Mouse (Mus musculus) E14TG2a.4 (cell line): ENCODE data around the gene Zbtb8a.
A peak's percentile ranks its signal among the peaks of the same experiment; 100 is the strongest.

Source experiments
- H3K27me3 ChIP-seq: 2 replicates; pipeline ENCODE4 v1.6.1; 2014; ENCODE audit warnings: low read length, control low read depth; ENCODE audit not compliant: insufficient read depth
- H3K36me3 ChIP-seq: 2 replicates; pipeline ENCODE4 v1.6.1; 2014; ENCODE audit warnings: low read length, control low read depth; ENCODE audit not compliant: insufficient read depth
- H3K4me1 ChIP-seq: replicated peaks from 2 replicates; pipeline ENCODE4 v1.6.1; 2014; ENCODE audit warnings: low read depth, low read length, control low read depth
- H3K4me3 ChIP-seq: replicated peaks from 2 replicates; pipeline ENCODE4 v1.5.1; 2014; ENCODE audit warnings: mild to moderate bottlenecking, low read length
- H3K9me3 ChIP-seq: 2 replicates; pipeline ENCODE4 v1.6.1; 2014; ENCODE audit warnings: low read length, control low read depth
- CTCF ChIP-seq: conservative IDR thresholded peaks from 2 replicates; pipeline ENCODE4 v1.5.1; 2014; ENCODE audit warnings: low read length
- NANOG ChIP-seq: IDR thresholded peaks from 2 replicates; pipeline ENCODE4 v1.6.1; 2014; ENCODE audit warnings: borderline replicate concordance, low read length, mixed read lengths
- POU5F1 ChIP-seq: IDR thresholded peaks from 2 replicates; pipeline ENCODE4 v1.6.1; 2014; ENCODE audit warnings: low read length, borderline replicate concordance

Gene Zbtb8a

DNA sequence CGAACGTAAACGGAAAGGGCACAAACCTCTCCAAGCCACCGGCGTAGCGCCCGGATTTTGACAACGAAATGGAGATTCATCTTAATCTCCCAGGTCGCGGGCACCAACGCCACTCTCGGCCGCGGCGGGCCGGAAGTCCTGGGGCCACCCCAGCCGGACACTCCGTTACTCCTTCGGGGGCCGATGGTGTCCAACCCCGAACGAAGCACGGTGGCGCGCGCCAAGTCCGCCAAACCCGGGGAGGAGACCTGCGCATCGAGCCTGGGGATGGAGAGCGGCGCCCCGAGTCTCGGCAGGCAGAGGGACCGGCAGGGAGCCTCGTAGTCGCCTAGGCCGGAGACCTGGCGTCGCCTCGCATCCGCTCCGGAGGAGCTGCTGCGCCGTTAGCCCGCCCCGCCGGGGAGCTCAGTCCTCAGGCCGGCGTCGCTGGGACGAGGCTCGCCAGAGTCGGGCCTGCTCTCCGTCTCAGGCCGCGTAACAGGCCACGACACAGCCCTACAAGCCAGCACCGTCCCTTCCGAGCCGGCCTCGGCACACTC lies 43.2 kb downstream of the Zbtb8a start:
- H3K4me3 ChIP-seq: peak overlapping the region; percentile 99
- H3K36me3 ChIP-seq: peaks cover 70% of the 10 kb centered on the region
- no peaks in the 10 kb centered on the region for H3K9me3 ChIP-seq
- H3K27me3 ChIP-seq: no peaks in the 10 kb centered on the region
- H3K4me1 ChIP-seq: peaks cover 56% of the 10 kb centered on the region
- TF ChIP-seq CTCF (no peak), POU5F1 (no peak), NANOG (no peak)

GRCm38 (mm10) chr4:129332846-129333245 lies 45.1 kb downstream of the Zbtb8a start:
- TF ChIP-seq POU5F1 (no peak), NANOG (no peak), CTCF (no peak)
- Histone ChIP-seq H3K4me1 (peaks cover 58% of the 10 kb centered on the region), H3K27me3 (no peaks in the 10 kb centered on the region), H3K4me3 (peak overlapping the region; percentile 99), H3K36me3 (peaks cover 71% of the 10 kb centered on the region), H3K9me3 (no peaks in the 10 kb centered on the region)

- Histone ChIP-seq H3K4me1 (peaks cover 40% of the 10 kb centered on the region), H3K27me3 (no peaks in the 10 kb centered on the region), H3K36me3 (peaks cover 97% of the 10 kb centered on the region), H3K4me3 (no peak overlapping the region), H3K9me3 (no peaks in the 10 kb centered on the region)
- TF ChIP-seq CTCF (no peak), POU5F1 (no peak), NANOG (no peak)
Observed at GRCm38 (mm10) chr4:129326191-129326590, 51.7 kb downstream of the Zbtb8a start.

DNA sequence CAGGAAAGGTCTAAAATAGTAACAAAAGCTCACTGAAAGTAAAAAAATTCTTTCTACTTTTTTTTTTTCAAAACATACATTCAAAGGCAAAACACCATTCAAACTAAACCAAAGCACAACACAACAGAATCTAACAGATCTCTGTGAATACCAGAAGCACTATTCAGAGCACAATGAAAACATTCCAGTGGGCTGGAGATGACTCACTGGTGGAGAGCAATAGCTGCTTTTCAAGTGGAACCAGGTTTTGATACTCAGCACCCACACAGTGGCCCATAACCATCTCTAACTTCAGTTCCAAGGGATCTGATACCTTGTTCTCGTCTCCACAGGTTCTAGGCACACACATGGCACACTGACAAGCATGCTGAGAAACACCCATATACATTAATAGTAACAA lies 53.2 kb downstream of the Zbtb8a start:
- H3K36me3 ChIP-seq: peaks cover 97% of the 10 kb centered on the region
- TF ChIP-seq CTCF (no peak), POU5F1 (no peak), NANOG (no peak)
- peaks cover 28% of the 10 kb centered on the region for H3K4me1 ChIP-seq
- no peaks in the 10 kb centered on the region for H3K27me3 ChIP-seq
- no peaks in the 10 kb centered on the region for H3K9me3 ChIP-seq
- no peak overlapping the region for H3K4me3 ChIP-seq

- H3K27me3 ChIP-seq: no peaks in the 10 kb centered on the region
- peaks cover 96% of the 10 kb centered on the region for H3K36me3 ChIP-seq
- H3K9me3 ChIP-seq: no peaks in the 10 kb centered on the region
- H3K4me3 ChIP-seq: no peak overlapping the region
- H3K4me1 ChIP-seq: peaks cover 29% of the 10 kb centered on the region
- no peak for TF ChIP-seq POU5F1
- no peak for TF ChIP-seq NANOG
- TF ChIP-seq CTCF: no peak
Observed at GRCm38 (mm10) chr4:129323491-129323890, 54.4 kb downstream of the Zbtb8a start.

DNA sequence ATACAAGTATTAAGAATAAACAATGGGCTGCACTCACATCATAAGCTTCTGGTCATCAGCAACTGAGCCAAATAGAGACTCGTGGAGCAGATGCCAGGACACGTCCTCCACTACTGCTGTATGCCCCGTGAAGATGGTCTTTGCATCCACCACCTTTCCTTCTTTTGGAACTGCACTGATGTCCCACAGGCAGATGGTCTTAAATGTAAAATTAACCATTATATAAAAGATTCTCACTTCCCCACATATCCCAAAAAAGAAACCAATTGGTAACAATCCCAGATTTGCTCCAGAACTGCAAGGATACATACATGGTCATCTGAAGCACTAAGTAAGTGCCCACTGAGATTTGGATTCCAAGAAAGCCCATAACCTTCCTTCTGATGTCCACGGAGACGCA lies 55.9 kb downstream of the Zbtb8a start:
- Histone ChIP-seq H3K9me3 (no peaks in the 10 kb centered on the region), H3K27me3 (no peaks in the 10 kb centered on the region), H3K36me3 (peaks cover 96% of the 10 kb centered on the region), H3K4me3 (no peak overlapping the region), H3K4me1 (peaks cover 25% of the 10 kb centered on the region)
- TF ChIP-seq NANOG: no peak
- no peak for TF ChIP-seq POU5F1
- TF ChIP-seq CTCF: no peak

- H3K36me3 ChIP-seq: peaks cover 96% of the 10 kb centered on the region
- H3K9me3 ChIP-seq: no peaks in the 10 kb centered on the region
- no peak overlapping the region for H3K4me3 ChIP-seq
- no peaks in the 10 kb centered on the region for H3K27me3 ChIP-seq
- peaks cover 20% of the 10 kb centered on the region for H3K4me1 ChIP-seq
- TF ChIP-seq POU5F1 (no peak), NANOG (no peak), CTCF (no peak)
Observed at GRCm38 (mm10) chr4:129320876-129321275, 57.0 kb downstream of the Zbtb8a start.

DNA sequence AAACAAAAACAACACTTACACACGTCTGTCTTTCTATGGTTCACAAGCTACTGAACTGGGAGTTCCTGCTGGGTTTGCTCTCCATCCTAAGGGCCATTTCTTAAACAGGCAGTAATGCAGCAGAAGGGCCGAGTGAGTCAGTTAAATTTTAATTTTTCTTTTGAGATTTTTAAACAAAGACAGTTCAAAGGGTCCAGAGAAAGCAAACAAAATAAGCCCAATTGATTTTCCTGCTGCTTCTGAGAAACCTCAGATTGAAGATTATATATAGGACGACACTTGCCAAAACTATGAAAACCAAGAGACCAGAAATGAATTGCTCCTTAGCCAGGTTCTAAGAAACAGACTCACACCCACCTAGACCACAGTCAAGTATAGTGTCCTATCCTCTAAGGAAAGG lies 64.0 kb downstream of the Zbtb8a start:
- Histone ChIP-seq H3K27me3 (no peaks in the 10 kb centered on the region), H3K9me3 (no peaks in the 10 kb centered on the region), H3K4me1 (peaks cover 29% of the 10 kb centered on the region), H3K36me3 (peaks cover 91% of the 10 kb centered on the region), H3K4me3 (no peak overlapping the region)
- TF ChIP-seq NANOG (no peak), POU5F1 (no peak), CTCF (no peak)

- TF ChIP-seq NANOG: no peak
- TF ChIP-seq CTCF: no peak
- TF ChIP-seq POU5F1: no peak
- Histone ChIP-seq H3K4me1 (peaks cover 43% of the 10 kb centered on the region), H3K4me3 (no peak overlapping the region), H3K9me3 (no peaks in the 10 kb centered on the region), H3K36me3 (peaks cover 89% of the 10 kb centered on the region), H3K27me3 (no peaks in the 10 kb centered on the region)
Observed at GRCm38 (mm10) chr4:129307936-129308335, 70.0 kb downstream of the Zbtb8a start.

- TF ChIP-seq CTCF (no peak), POU5F1 (no peak)
Observed at GRCm38 (mm10) chr4:129304306-129304705, 73.6 kb downstream of the Zbtb8a start.

More at GRCm38 (mm10) chr4:129304306-129304705, 73.6 kb downstream of the Zbtb8a start:
- Histone ChIP-seq H3K27me3 (no peaks in the 10 kb centered on the region), H3K36me3 (peaks cover 59% of the 10 kb centered on the region), H3K4me1 (peaks cover 37% of the 10 kb centered on the region), H3K4me3 (no peak overlapping the region), H3K9me3 (no peaks in the 10 kb centered on the region)
